Mouse (Mus musculus) limb, embryonic 13.5 days (tissue): ENCODE results near the gene Sdc1. TPM values are rescaled to one million over a fixed set of nuclear protein-coding genes. Genes with fewer than 3 reads are reported as not detected.
A peak's percentile ranks its signal among the peaks of the same experiment; 100 is the strongest.

Experiments used
- ATAC-seq: fragments of 200-750 bp; cut with Nextera tagmentation; 2 replicates; pipeline ENCODE4 v1.8.0; 2017; ENCODE audit warnings: low read depth, moderate number of reproducible peaks, moderate TSS enrichment; ENCODE audit not compliant: low FRiP score
- H3K27ac ChIP-seq: fragments of 300-500 bp; sonication (generic); 2 replicates; pipeline ENCODE4 v1.5.1; 2015; ENCODE audit warnings: inconsistent platforms, mild to moderate bottlenecking, moderate library complexity
- H3K27me3 ChIP-seq: fragments of 300-500 bp; sonication (generic); 2 replicates; pipeline ENCODE4 v1.6.1; 2015; ENCODE audit warnings: mild to moderate bottlenecking, inconsistent platforms
- H3K36me3 ChIP-seq: fragments of 300-500 bp; sonication (generic); 2 replicates; pipeline ENCODE4 v1.6.1; 2015; ENCODE audit warnings: inconsistent platforms, mild to moderate bottlenecking, moderate library complexity
- H3K4me1 ChIP-seq: fragments of 300-500 bp; sonication (generic); 2 replicates; pipeline ENCODE4 v1.6.1; 2015; ENCODE audit warnings: inconsistent platforms
- H3K4me2 ChIP-seq: fragments of 300-500 bp; sonication (generic); replicated peaks from 2 replicates; pipeline ENCODE4 v1.6.1; 2015; ENCODE audit warnings: inconsistent platforms, mild to moderate bottlenecking, moderate library complexity
- H3K4me3 ChIP-seq: fragments of 300-500 bp; sonication (generic); 2 replicates; pipeline ENCODE4 v1.5.1; 2015; ENCODE audit warnings: moderate library complexity, mild to moderate bottlenecking, inconsistent platforms
- H3K9ac ChIP-seq: fragments of 300-500 bp; sonication (generic); 2 replicates; pipeline ENCODE4 v1.6.1; 2015; ENCODE audit warnings: mild to moderate bottlenecking, inconsistent platforms
- H3K9me3 ChIP-seq: fragments of 300-500 bp; sonication (generic); 2 replicates; pipeline ENCODE4 v1.6.1; 2016; ENCODE audit warnings: inconsistent platforms
- WGBS: fragments of 180-500 bp; shearing (Covaris S2); methylation state at CpG from one replicate; pipeline ENCODE4 v1.1.7; 2015; 5-methylcytosine and 5-hydroxymethylcytosine counted together
- polyA plus RNA-seq: library from polyadenylated mRNA; unstranded; fragments of >200 nt; fragmentation: Nextera tagmentation; extraction: Ambion mirVana; gene quantifications from 2 replicates; pipeline ENCODE4 v1.2.1, GENCODE M21; 2015

Sdc1 gene
- polyA plus RNA-seq, 1 experiment from 2014 or later = 254 TPM

DNA sequence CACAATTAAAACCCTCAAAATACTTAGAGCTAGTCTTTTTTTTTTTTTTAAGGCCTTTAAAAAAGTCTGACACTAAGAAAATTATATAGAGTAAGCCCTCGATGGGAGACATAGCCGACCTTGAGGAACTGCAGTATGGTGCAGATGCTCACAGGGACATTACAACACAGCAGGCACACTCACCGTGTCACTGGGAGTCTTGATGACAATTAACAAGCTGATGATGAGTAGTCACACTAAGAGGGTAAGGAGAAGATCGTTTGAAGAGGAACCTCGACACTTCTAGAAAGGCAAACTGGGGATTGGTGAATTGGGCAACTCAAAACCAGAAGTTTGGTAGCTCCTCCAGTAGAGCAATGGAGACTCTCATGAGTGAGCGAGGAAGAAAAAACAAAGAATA lies 60.6 kb downstream of the Sdc1 start:
- WGBS = 71% methylated on average over 6 of the region's 6 CpGs
- no peak overlapping the region for H3K4me2 ChIP-seq
- no peak overlapping the region for H3K4me3 ChIP-seq
- no peaks in the 10 kb centered on the region for H3K36me3 ChIP-seq
- H3K4me1 ChIP-seq = no peaks in the 10 kb centered on the region
- no peak overlapping the region for H3K27ac ChIP-seq
- no peaks in the 10 kb centered on the region for H3K27me3 ChIP-seq
- H3K9me3 ChIP-seq = no peaks in the 10 kb centered on the region
- ATAC-seq = no peak
- no peak overlapping the region for H3K9ac ChIP-seq

DNA sequence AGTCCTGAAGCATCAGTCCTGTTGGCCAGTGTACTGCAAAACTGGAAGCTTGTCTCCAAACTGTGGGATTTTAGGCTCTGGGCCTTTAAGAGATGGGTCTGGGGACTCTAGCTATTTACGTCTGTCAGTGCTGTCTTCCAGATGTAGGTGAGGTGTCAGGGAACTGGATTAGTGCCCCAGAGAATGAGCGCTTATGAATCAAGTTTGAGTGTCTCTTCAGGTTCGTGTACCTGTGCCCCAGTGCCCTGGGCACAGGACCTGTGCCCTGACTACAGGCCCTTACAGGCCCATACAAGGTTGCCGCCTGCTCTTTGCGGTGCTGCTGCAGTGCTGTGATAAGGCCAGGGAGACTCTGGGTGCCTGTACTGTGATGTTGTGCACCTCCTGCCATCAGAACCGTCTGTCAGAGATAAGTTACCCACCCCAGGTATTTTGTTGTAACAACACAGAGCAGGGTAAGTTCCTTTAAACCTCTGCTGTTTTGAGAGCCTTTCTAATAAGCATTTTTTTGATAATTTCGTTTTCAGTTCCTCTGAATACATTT lies 69.7 kb downstream of the Sdc1 start:
- no peak overlapping the region for H3K4me3 ChIP-seq
- no peaks in the 10 kb centered on the region for H3K27me3 ChIP-seq
- H3K9ac ChIP-seq = no peak overlapping the region
- no peak overlapping the region for H3K4me2 ChIP-seq
- 60% methylated on average over 7 of the region's 7 CpGs for WGBS
- H3K4me1 ChIP-seq = peaks cover 33% of the 10 kb centered on the region
- H3K36me3 ChIP-seq = no peaks in the 10 kb centered on the region
- H3K27ac ChIP-seq = no peak overlapping the region
- no peak for ATAC-seq
- H3K9me3 ChIP-seq = no peaks in the 10 kb centered on the region

DNA sequence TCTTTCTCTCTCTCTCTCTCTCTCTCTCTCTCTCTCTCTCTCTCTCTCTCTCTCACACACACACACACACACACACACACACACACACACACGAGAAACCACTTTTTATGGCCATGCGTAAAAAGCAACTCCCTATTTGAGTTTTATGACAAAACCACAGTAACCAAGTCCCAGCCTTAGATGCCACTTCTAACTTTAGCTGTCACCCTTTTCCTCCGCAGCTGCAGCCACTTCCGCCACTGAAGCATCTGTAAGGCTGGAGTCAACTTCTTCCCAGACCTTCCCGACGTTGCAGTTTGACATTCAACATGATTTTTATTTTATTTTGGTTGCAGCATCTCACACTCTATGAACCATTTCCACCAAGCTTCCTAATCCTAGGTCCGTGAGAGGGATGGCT lies 71.6 kb downstream of the Sdc1 start:
- Histone ChIP-seq H3K4me3 (no peak overlapping the region), H3K27me3 (no peaks in the 10 kb centered on the region), H3K4me1 (peaks cover 51% of the 10 kb centered on the region), H3K27ac (peak overlapping the region; percentile 16; the same call in 1 of the 2 replicates), H3K4me2 (no peak overlapping the region), H3K9me3 (no peaks in the 10 kb centered on the region), H3K36me3 (no peaks in the 10 kb centered on the region), H3K9ac (no peak overlapping the region)
- no peak for ATAC-seq
- WGBS = 27% methylated on average over 7 of the region's 7 CpGs

Other genes with a start within 250 kb of the Sdc1 start
- gene Slc7a15, start 172.3 kb upstream of the Sdc1 start, polyA plus RNA-seq = not detected in 2 replicates
- gene Pum2, start 97.2 kb upstream of the Sdc1 start, polyA plus RNA-seq = 52.1 and 54.8 TPM in 2 replicates
- gene Laptm4a, start 150.3 kb downstream of the Sdc1 start, polyA plus RNA-seq = 391 and 410 TPM in 2 replicates
- 31.5 and 36.3 TPM in 2 replicates for gene Matn3, start 176.6 kb downstream of the Sdc1 start, polyA plus RNA-seq
- gene Wdr35, start 202.6 kb downstream of the Sdc1 start, polyA plus RNA-seq = 28.6 and 29.9 TPM in 2 replicates